Mouse (Mus musculus) small intestine, adult 2 months (tissue): ENCODE results near the gene Clec2e. TPM values are rescaled to one million over a fixed set of nuclear protein-coding genes. Genes with fewer than 3 reads are reported as not detected.

ENCODE experiments used
- H3K27ac ChIP-seq: fragments of 200-500 bp; 2 replicates; pipeline ENCODE4 v1.5.1; 2012; ENCODE audit warnings: low read depth, low read length, control low read depth, inconsistent platforms; ENCODE audit not compliant: insufficient read depth
- H3K27me3 ChIP-seq: fragments of 200-500 bp; 2 replicates; pipeline ENCODE4 v1.6.1; 2012; ENCODE audit warnings: mild to moderate bottlenecking, moderate library complexity, low read length, inconsistent platforms; ENCODE audit not compliant: control insufficient read depth, insufficient read depth
- H3K36me3 ChIP-seq: fragments of 200-500 bp; 2 replicates; pipeline ENCODE4 v1.6.1; 2012; ENCODE audit warnings: mild to moderate bottlenecking, low read length, control low read depth, inconsistent platforms; ENCODE audit not compliant: control insufficient read depth, insufficient read depth
- H3K4me1 ChIP-seq: fragments of 200-500 bp; 2 replicates; pipeline ENCODE4 v1.6.1; 2012; ENCODE audit warnings: low read length, inconsistent platforms, mixed read lengths; ENCODE audit not compliant: control insufficient read depth, insufficient read depth, insufficient read length
- H3K4me3 ChIP-seq: fragments of 200-500 bp; 2 replicates; pipeline ENCODE4 v1.5.1; 2012; ENCODE audit warnings: low read depth, mild to moderate bottlenecking, control low read depth, inconsistent platforms, low read length, moderate library complexity
- CTCF ChIP-seq: fragments of 200-500 bp; IDR thresholded peaks from 2 replicates; pipeline ENCODE4 v1.5.1; 2012; ENCODE audit warnings: low read depth, mild to moderate bottlenecking, control low read depth, inconsistent platforms, low read length, moderate library complexity, mixed read lengths; ENCODE audit not compliant: insufficient replicate concordance, insufficient read length; ENCODE audit errors: extremely low read depth
- POLR2A ChIP-seq: fragments of 200-500 bp; IDR thresholded peaks from 2 replicates; pipeline ENCODE4 v1.6.1; 2012; ENCODE audit warnings: low read depth, mild to moderate bottlenecking, control low read depth, inconsistent platforms, low read length, moderate library complexity
- WGBS: fragments of 180-500 bp; shearing (Covaris S2); methylation state at CpG from one replicate; pipeline ENCODE4 v1.1.7; 2018; 5-methylcytosine and 5-hydroxymethylcytosine counted together
- polyA plus RNA-seq: library from polyadenylated mRNA; depleted of rRNA; stranded (reverse); fragments of >200 nt; gene quantifications from 2 replicates; pipeline ENCODE4 v1.2.3, GENCODE M21; 2012

Gene Clec2e
- polyA plus RNA-seq, 1 experiment, result 25.9 TPM

DNA sequence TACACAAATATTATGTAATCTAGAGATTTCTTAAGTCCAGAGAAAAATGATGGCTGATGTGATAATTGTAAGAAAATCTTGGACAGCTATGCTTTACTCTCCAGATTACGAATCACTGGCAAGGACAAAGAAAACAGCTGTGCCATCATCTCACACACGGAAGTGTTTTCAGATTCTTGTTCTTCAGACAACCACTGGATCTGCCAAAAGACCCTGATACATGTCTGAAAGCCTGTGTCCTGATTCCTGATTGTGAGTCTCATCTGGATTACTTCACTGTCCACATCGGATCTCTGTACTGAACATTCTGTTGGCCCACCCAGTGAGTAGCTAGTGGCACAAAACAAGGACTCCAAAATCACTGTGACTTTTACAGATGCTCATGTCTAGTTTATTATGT, 44.5 kb downstream of the Clec2e start:
- TF ChIP-seq CTCF (no peak), POLR2A (no peak)
- WGBS, result 82% methylated on average over 3 of the region's 3 CpGs
- H3K4me3 ChIP-seq, result no peak overlapping the region

DNA sequence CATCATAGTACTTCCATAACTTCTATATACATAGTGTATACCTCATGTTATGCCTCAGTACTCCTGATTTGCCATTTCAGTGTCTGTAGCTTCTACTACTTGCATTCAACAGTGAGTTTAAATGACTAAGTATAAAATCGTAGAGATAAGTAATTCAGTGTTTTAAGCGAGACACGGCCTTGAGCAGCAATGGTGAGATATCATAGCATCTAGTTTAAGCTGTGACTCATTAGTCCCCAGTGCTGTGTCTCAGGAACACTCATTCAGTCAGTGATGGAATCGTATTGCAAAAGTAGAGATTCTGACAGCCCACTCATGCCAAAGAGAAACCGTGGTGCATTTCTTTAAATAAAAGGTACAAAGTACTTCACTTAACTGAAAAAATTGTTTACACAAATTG, 49.0 kb downstream of the Clec2e start:
- H3K27me3 ChIP-seq, result no peaks in the 10 kb centered on the region
- WGBS, result 59% methylated on average over 5 of the region's 5 CpGs
- H3K27ac ChIP-seq, result no peak overlapping the region
- H3K36me3 ChIP-seq, result no peaks in the 10 kb centered on the region
- TF ChIP-seq POLR2A (no peak), CTCF (no peak)
- H3K4me1 ChIP-seq, result peaks cover 6% of the 10 kb centered on the region; the same call in 1 of the 2 replicates
- no peak overlapping the region for H3K4me3 ChIP-seq

More for the DNA sequence above, 44.5 kb downstream of the Clec2e start:
- H3K36me3 ChIP-seq, result no peaks in the 10 kb centered on the region
- H3K27me3 ChIP-seq, result no peaks in the 10 kb centered on the region
- H3K27ac ChIP-seq, result no peak overlapping the region
- H3K4me1 ChIP-seq, result no peaks in the 10 kb centered on the region

DNA sequence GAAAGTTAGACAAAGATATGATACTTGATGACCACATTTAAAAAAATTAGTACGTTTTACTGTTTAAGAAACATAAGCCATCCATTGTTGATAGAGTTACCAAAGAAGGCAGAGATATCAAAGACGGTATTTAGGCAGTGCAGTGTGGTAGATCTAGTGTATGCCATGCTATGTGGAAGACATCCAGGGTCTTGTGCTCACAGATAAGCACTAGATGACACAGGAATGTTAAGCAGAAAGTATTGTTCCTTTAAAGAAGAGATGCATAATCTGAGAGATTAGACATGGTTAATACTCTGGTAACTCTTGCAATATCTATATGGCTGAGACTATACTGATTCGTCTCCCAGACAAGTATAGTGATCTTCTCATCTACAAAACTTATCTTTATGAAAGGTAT, 49.6 kb downstream of the Clec2e start:
- Histone ChIP-seq H3K27me3 (no peaks in the 10 kb centered on the region), H3K4me1 (peaks cover 6% of the 10 kb centered on the region; the same call in 1 of the 2 replicates), H3K4me3 (no peak overlapping the region), H3K36me3 (no peaks in the 10 kb centered on the region), H3K27ac (no peak overlapping the region)
- 92% methylated on average over 3 of the region's 3 CpGs for WGBS
- no peak for TF ChIP-seq POLR2A
- TF ChIP-seq CTCF, result no peak

DNA sequence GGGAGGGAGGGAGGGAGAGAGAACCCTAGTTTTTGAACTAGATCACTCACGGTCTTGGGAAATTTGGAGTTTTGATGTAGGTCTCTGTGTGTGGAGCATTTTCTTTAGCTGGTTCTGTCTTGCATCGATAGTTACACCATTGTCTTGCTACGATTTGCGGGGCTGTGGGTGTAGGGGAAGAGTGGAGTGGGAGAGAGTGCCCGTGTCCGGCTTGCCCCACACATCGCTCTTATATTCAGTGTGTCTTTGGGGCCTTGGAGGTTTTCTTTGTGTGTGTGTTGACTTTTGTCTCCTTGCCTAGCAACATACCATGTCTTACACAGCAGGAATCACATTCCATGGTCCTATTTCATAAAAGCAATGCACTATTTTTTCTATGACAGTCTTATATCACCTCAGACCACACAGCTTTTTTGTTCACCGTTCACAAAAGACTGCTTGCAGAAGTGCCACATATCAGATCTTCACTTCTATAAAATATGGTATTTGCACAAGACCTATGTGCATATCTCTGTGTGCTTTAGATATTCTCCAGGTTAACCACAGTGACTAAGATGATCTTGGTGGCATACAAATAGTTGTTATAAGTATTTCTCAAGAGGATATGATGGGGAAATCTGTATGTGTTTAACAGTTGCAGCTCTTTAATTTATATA, 51.0 kb downstream of the Clec2e start:
- no peaks in the 10 kb centered on the region for H3K27me3 ChIP-seq
- 14% methylated on average over 8 of the region's 8 CpGs for WGBS
- TF ChIP-seq POLR2A (no peak), CTCF (no peak)
- H3K36me3 ChIP-seq, result no peaks in the 10 kb centered on the region
- no peak overlapping the region for H3K27ac ChIP-seq
- peaks cover 6% of the 10 kb centered on the region; the same call in 1 of the 2 replicates for H3K4me1 ChIP-seq
- no peak overlapping the region for H3K4me3 ChIP-seq

DNA sequence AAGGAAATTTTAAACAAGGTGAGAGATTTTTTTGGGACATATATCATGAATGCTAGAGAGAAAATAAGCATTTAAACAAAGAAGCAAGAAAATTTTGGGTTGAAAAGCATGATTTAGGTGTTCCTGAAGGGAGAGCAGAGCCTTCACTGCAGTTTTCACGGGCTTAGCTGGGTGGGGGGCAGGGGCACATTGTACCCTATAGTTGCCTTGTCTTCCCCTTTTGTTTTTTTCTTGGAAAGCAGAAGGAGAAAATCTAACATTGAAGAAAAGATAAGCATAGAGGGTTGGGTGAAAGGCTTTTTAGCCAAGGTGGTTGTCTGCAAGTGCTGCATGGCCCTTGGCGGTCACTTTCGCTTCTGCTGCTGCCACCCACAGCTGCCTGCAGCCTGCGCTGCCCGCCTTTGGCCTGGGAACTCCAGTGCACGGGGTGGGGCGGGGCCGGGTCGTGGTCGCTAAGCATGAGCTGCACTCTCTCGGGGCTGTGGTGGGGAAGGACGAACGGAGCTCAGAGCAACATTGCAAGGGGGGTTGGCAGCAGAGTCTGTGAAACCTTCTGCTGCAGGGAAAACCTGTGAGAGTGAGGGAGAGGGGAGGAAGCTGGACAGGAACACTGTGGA, 51.7 kb downstream of the Clec2e start:
- H3K27ac ChIP-seq, result no peak overlapping the region
- no peaks in the 10 kb centered on the region for H3K27me3 ChIP-seq
- no peaks in the 10 kb centered on the region for H3K36me3 ChIP-seq
- peaks cover 6% of the 10 kb centered on the region; the same call in 1 of the 2 replicates for H3K4me1 ChIP-seq
- peak overlapping the region; percentile 59 for H3K4me3 ChIP-seq
- TF ChIP-seq POLR2A (no peak), CTCF (no peak)
- WGBS, result 4% methylated on average over 13 of the region's 13 CpGs

DNA sequence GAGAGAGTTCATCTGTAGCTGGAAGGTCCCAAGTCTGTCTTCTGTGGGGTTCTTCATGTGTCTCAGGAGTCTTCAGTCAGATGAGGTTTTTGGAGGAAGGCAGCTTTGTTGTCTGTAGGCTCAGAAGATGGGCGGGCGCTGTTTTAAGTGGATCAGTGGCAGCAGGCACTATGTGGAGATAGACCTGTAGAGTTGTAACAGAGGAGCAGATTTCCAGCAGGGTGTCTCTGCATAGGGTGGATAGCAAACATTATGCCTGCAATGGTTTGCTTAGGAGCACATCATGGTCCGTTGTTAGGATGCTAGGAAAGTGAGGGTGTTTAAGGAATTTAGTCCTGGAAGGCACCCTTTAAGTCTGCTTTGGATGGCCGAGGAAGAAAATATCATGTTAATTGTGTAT, 52.3 kb downstream of the Clec2e start:
- 55% methylated on average over 4 of the region's 4 CpGs for WGBS

DNA sequence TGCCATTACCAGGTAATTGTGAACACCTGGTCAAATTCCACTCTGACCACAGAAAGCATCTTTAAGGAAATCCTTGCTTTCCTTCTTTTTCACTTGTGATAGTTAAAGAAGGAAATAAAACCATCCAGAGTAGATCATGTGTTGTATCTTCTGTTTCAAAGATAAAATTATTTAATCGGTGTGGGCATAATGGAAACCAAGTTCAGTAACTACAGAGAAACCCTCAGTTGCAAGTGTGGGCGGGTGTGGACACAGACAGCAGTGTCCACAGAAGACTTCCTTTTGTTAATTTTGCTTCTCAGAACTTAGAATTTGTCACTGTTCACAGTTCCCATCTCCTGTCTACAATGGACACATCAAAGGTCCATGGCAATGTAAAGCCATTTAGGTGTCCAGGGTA, 55.1 kb downstream of the Clec2e start, which contains the start of gene Klrb1f:
Gene Klrb1f, plus strand, starts transcription at position 301 of the 400 bp plus-strand sequence.
- Histone ChIP-seq H3K27ac (no peak within 1 kb of the TSS), H3K4me3 (no peak within 1 kb of the TSS), H3K4me1 (peaks cover 6% of the 10 kb centered on the region; the same call in 1 of the 2 replicates), H3K27me3 (no peaks in the 10 kb centered on the region), H3K36me3 (no peaks in the 10 kb centered on the region)
- WGBS, result 82% methylated on average over 2 of the region's 2 CpGs
- TF ChIP-seq POLR2A, result no peak
- TF ChIP-seq CTCF, result no peak

More for the DNA sequence above, 52.3 kb downstream of the Clec2e start:
- H3K27me3 ChIP-seq, result no peaks in the 10 kb centered on the region
- H3K4me1 ChIP-seq, result peaks cover 6% of the 10 kb centered on the region; the same call in 1 of the 2 replicates
- no peaks in the 10 kb centered on the region for H3K36me3 ChIP-seq
- no peak overlapping the region for H3K4me3 ChIP-seq
- no peak overlapping the region for H3K27ac ChIP-seq
- TF ChIP-seq CTCF (no peak), POLR2A (no peak)
